Mouse (Mus musculus) hindbrain, embryonic 16.5 days (tissue): Measurements from ENCODE around the gene Sall2. TPM values are rescaled to one million over a fixed set of nuclear protein-coding genes. Genes with fewer than 3 reads are reported as not detected.

Experiments used
- ATAC-seq: fragments of 200-750 bp; cut with Nextera tagmentation; 2 replicates; pipeline ENCODE4 v1.8.0; 2017; ENCODE audit warnings: moderate TSS enrichment, moderate library complexity
- H3K27ac ChIP-seq: fragments of 300-500 bp; sonication (generic); 2 replicates; pipeline ENCODE4 v1.5.1; 2014; ENCODE audit warnings: low read depth, mild to moderate bottlenecking, control low read depth, low read length, moderate library complexity
- H3K27me3 ChIP-seq: fragments of 300-500 bp; sonication (generic); replicated peaks from 2 replicates; pipeline ENCODE4 v1.6.1; 2014; ENCODE audit warnings: low read length; ENCODE audit not compliant: control insufficient read depth, insufficient read depth
- H3K36me3 ChIP-seq: fragments of 300-500 bp; sonication (generic); 2 replicates; pipeline ENCODE4 v1.6.1; 2014; ENCODE audit warnings: mild to moderate bottlenecking, low read length, moderate library complexity, mixed read lengths; ENCODE audit not compliant: control insufficient read depth, insufficient read depth
- H3K4me1 ChIP-seq: fragments of 300-500 bp; sonication (generic); 2 replicates; pipeline ENCODE4 v1.6.1; 2014; ENCODE audit warnings: low read depth, low read length; ENCODE audit not compliant: control insufficient read depth, insufficient read depth
- H3K4me2 ChIP-seq: fragments of 300-500 bp; sonication (generic); 2 replicates; pipeline ENCODE4 v1.6.1; 2014; ENCODE audit warnings: mild to moderate bottlenecking, low read length, control low read depth, moderate library complexity
- H3K4me3 ChIP-seq: fragments of 300-500 bp; sonication (generic); 2 replicates; pipeline ENCODE4 v1.5.1; 2014; ENCODE audit warnings: mild to moderate bottlenecking, low read length, control low read depth, moderate library complexity
- H3K9ac ChIP-seq: fragments of 300-500 bp; sonication (generic); 2 replicates; pipeline ENCODE4 v1.6.1; 2014; ENCODE audit warnings: low read depth, mild to moderate bottlenecking, control low read depth, low read length, moderate library complexity
- H3K9me3 ChIP-seq: fragments of 300-500 bp; sonication (generic); 2 replicates; pipeline ENCODE4 v1.6.1; 2014; ENCODE audit warnings: mild to moderate bottlenecking, low read length, moderate library complexity; ENCODE audit not compliant: control insufficient read depth
- WGBS: fragments of 180-500 bp; shearing (Covaris S2); extraction: QIAGEN DNeasy Blood & Tissue Kit; methylation state at CpG from one replicate; pipeline ENCODE4 v1.1.7; 2014; 5-methylcytosine and 5-hydroxymethylcytosine counted together
- polyA plus RNA-seq: library from polyadenylated mRNA; unstranded; fragments of >200 nt; fragmentation: Nextera tagmentation; extraction: Ambion mirVana; gene quantifications from 2 replicates; pipeline ENCODE4 v1.2.1, GENCODE M21; 2015

The Sall2 gene
- polyA plus RNA-seq, 1 experiment from 2014 or later: 40.6 TPM

- WGBS: 87% methylated on average over 4 of the region's 4 CpGs
- no peak for ATAC-seq
- no peaks in the 10 kb centered on the region for H3K27me3 ChIP-seq
- H3K36me3 ChIP-seq: peaks cover 14% of the 10 kb centered on the region
- peaks cover 10% of the 10 kb centered on the region for H3K4me1 ChIP-seq
- no peak overlapping the region for H3K27ac ChIP-seq
- no peaks in the 10 kb centered on the region for H3K9me3 ChIP-seq
- no peak overlapping the region for H3K4me2 ChIP-seq
- H3K9ac ChIP-seq: no peak overlapping the region
- H3K4me3 ChIP-seq: no peak overlapping the region
Observed at GRCm38 (mm10) chr14:52277210-52277609, 51.4 kb downstream of the Sall2 start.

DNA sequence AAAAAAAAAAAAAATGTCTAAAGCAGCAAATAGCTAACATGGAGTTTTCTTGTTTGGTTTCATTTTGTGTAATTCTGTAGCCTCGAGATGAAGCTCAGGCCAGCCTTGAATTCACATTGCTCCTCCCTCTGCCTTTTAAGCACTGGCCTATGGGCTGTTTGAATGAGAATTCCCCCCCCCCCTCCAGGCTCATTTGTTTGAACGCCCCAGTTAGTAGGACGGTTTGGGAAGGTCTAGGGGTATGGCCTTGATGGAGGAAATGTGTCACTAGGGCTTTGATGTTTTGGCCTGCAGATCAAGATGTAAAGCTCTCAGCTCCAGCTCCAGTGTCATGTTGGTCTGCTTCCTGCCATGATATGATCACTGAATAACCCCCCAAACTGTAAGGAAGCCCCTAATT lies 55.8 kb downstream of the Sall2 start:
- Histone ChIP-seq H3K27me3 (no peaks in the 10 kb centered on the region), H3K9me3 (no peaks in the 10 kb centered on the region), H3K4me1 (no peaks in the 10 kb centered on the region), H3K4me2 (no peak overlapping the region), H3K9ac (no peak overlapping the region), H3K36me3 (peaks cover 19% of the 10 kb centered on the region), H3K27ac (no peak overlapping the region), H3K4me3 (no peak overlapping the region)
- WGBS: 66% methylated on average over 3 of the region's 3 CpGs
- ATAC-seq: no peak

Other genes with a start within 250 kb of the Sall2 start
- 414 and 445 TPM in 2 replicates for gene Hnrnpc, start 224.7 kb downstream of the Sall2 start, polyA plus RNA-seq
- 36.2 and 45.4 TPM in 2 replicates for gene Rpgrip1, start 218.1 kb downstream of the Sall2 start, polyA plus RNA-seq
- 37.1 and 39.0 TPM in 2 replicates for gene Supt16, start 131.3 kb downstream of the Sall2 start, polyA plus RNA-seq
- gene Chd8, start 71.0 kb downstream of the Sall2 start, polyA plus RNA-seq: 31.0 and 32.9 TPM in 2 replicates
- 46.9 and 54.1 TPM in 2 replicates for gene Tox4, start 49.6 kb downstream of the Sall2 start, polyA plus RNA-seq
- 55.5 and 59.0 TPM in 2 replicates for gene Rab2b, start 49.2 kb downstream of the Sall2 start, polyA plus RNA-seq
- 41.6 and 45.4 TPM in 2 replicates for gene Mettl3, start 23.6 kb downstream of the Sall2 start, polyA plus RNA-seq
- gene Olfr1513, start 27.6 kb upstream of the Sall2 start, polyA plus RNA-seq: not detected in 2 replicates
- gene Olfr1512, start 50.4 kb upstream of the Sall2 start, polyA plus RNA-seq: 0.21 TPM in 1 of 2 replicates, not detected in the other
- gene Olfr1511, start 68.6 kb upstream of the Sall2 start, polyA plus RNA-seq: 0.14 TPM in 1 of 2 replicates, not detected in the other
- gene Olfr1510, start 85.6 kb upstream of the Sall2 start, polyA plus RNA-seq: not detected in 2 replicates
- gene Olfr1509, start 114.2 kb upstream of the Sall2 start, polyA plus RNA-seq: not detected in 2 replicates
- gene Olfr1508, start 138.7 kb upstream of the Sall2 start, polyA plus RNA-seq: not detected in 2 replicates
- gene Olfr1507, start 167.0 kb upstream of the Sall2 start, polyA plus RNA-seq: not detected in 2 replicates